Mouse (Mus musculus) C2C12 (cell line): ENCODE measurements around the gene Pprc1.

ENCODE experiments used
- CTCF ChIP-seq: IDR thresholded peaks from one replicate; pipeline ENCODE4 v1.5.1; 2011; ENCODE audit not compliant: control insufficient read depth, insufficient read depth, insufficient read length
- MAX ChIP-seq: IDR thresholded peaks from one replicate; pipeline ENCODE4 v1.6.1; 2011; ENCODE audit warnings: mild to moderate bottlenecking, control low read depth
- MYOG ChIP-seq: IDR thresholded peaks from one replicate; pipeline ENCODE4 v1.6.1; 2011; ENCODE audit not compliant: control insufficient read depth, insufficient read length; ENCODE audit errors: extremely low read depth
- USF1 ChIP-seq: IDR thresholded peaks from one replicate; pipeline ENCODE4 v1.6.1; 2011; ENCODE audit warnings: low read depth, mild to moderate bottlenecking, control low read depth, moderate library complexity

DNA sequence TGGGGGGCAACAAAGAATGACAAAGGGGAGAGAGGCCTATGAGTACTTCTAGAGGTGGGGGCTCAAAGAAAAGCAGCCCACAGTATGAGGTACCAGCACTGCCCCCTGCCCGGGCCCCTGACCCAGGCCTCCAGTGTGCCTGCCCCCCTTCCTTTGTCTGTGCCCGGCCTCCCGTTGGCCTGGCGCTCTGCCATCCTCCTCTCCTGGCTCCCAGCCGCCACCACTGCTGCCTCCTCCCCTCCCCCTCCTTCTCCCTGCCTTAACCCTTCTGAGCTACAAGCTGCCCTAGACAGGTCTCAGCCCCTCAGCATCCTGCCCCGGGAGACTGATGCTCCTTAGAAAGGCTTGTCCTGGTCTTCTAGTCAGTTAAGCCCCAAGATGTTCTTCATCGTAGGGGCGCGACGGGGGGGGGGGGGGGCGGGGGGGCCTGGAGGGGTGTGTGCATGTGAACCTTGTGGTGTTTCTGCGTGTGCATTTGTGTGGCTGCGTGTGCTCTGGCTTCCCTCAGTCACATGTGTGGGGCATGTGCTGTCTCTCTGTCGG lies 2.7 kb upstream of the Pprc1 start:
- TF ChIP-seq CTCF: no peak
- no peak for TF ChIP-seq USF1
- no peak for TF ChIP-seq MYOG
- TF ChIP-seq MAX: no peak
